Mouse (Mus musculus): ENCODE data around the gene Flrt2.

Gene Flrt2

DNA sequence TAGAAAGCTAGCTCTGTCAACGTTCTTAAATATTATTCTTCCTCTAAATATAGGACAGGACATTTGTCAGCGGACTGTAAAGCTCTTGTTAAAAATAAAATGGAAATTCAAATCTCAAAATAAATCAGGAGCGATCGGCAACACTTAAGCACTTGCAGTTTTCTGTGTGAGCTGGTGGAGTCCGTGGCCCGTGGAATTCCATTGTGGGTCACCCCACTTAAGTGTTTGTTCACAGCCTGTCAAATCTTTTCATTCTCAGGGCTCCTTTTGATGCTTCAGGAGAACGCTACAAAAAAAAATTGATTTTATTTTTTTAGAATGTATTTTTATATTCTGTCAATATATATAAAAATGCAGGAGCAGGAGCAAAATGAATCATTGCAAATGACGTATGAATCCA lies 45.5 kb downstream of the Flrt2 start:
- DNase-seq (ENCODE audit: low spot score in 2 of 2), result no peak

DNA sequence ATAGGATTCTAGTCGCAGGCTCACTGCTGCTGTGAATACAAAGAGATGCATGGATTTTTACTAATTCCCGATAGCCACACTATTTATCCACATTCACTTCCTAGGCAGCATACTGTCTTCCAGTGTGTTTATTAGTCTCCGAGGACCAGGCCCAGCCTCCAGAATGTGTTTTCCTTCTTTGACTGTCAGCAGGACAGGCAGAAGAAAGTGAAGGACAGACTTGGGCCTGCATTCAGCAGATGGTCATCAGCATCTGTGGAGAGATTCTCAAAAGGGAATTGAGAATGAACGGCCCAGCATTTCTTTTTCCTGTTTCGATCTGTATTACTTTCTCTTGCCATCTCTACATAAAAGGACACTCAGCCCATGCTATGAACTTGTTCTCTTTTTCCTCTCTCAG lies 46.0 kb downstream of the Flrt2 start:
- no peak for DNase-seq (ENCODE audit: low spot score in 2 of 2)

DNA sequence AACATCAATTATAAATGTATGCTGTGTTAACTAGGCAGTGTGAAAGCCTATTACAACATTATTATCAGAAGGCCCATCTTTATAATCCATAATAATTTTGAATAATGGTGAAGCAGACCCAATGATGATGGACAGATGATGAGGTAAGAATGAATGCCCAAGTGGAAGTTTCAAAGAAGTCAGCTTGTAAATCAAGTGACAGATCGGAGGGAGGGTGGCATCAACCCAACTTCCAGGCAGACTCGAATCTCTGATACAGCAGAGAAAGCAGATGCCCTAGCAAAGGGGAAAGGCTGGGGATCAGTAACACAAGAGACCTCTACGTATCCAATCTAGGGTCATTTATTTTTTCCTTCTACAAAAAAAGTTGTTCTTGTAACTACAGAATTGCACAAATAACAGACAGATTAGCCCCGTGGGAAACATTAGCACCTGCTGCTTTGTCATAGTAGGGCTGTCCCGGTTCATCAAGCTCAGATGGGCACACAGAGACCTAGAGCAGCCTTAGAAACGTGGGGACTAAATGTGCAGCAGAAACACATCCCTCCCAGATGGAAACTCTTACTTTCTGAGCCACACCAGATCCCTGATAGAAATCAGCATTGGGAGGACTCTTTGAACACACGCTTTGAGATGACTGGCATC lies 46.6 kb downstream of the Flrt2 start:
- no peak for DNase-seq (ENCODE audit: low spot score in 2 of 2)

DNA sequence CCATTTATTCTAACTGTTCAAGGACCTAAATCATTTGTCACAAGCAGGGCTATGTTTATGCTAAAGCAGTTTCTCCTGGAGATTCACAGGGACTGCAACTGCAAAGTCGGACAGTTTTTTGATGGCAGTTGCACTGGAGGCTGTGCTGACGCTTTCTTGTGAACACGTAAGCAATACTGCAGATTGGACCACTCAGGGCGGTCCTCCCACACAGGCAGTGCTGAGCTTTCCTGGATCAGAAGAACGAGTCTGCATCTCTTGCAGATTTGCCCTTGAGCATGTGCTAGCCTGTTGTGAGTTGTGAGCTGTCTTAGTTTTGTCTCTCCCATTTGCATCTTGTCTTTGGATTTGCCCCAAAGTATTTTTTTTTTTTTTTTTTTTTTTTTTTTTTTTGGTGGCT lies 47.7 kb downstream of the Flrt2 start:
- DNase-seq (ENCODE audit: low spot score in 2 of 2), result no peak

DNA sequence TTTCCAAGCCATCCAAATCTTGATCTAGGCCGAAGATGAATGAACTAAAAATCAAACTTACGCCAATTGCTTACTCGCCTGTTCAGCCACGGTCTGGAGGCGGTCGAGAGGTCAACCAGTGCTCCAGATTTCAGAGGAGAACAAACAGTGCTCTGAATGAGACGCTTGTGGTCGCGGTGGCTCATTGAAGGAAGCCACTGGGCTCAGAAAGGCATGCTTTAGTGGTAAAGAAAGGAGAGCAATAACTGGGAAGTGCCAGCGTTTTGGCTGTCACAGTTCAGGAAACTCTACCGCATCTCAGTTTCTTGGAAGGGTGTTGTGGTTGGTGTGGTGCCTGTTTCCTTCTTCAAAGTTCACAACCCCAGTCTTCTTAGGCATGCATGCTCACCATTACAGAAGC lies 49.3 kb downstream of the Flrt2 start:
- DNase-seq (ENCODE audit: low spot score in 2 of 2), result no peak

DNA sequence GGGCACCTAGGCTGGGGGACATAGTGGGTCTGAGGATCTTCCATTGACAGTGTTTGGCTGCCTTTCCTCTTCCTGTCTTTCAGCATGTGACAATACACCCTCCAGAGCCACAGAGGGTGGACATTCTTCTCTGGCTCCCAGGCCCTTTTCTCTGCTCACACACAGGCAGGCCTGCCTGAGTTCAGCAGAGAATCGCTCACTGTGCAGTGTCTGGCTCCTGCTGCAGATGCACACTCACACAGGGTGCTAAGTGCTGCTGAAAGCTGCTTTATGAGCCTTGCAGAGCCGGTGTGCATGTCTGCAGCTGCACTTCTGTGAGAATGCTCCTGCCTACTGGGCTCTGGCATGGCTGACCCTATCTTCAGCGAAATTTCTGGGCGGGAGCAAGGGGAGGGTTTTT lies 52.3 kb downstream of the Flrt2 start:
- no peak for DNase-seq (ENCODE audit: low spot score in 2 of 2)

DNA sequence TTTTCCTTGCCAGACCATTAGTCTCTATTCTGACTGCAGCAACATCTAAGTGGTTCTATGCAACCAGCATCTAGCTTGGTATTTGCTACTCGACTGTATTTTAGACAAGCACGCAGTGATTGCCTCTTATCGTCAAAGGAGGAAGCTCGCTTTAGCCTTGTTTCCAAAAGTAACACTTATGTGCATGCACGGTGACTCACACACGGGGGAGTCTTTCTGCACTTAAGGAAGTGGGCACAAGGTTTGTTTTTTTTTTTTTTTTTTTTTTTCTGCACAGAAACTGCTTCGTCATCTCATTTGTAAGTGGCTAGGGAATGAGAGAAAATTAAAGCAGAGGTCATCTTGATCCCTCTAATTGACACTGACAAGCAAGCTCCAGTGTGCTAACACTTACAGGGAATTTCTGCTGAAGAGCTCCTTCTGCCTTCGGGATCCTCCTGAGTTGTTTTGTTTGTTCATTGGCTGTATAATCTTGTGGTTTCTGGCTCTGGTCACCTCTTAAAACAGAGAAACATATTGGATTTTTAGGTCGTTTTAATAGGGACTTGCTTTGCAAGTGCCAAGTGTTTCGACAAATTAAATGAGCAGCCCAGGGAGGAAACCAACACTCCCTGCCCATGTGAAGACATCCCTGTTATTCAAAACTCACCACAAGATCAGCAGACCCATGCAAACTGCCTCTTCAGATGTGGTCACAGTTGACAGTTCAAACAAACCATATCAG lies 55.0 kb downstream of the Flrt2 start:
- DNase-seq (ENCODE audit: low spot score in 2 of 2), result no peak

DNA sequence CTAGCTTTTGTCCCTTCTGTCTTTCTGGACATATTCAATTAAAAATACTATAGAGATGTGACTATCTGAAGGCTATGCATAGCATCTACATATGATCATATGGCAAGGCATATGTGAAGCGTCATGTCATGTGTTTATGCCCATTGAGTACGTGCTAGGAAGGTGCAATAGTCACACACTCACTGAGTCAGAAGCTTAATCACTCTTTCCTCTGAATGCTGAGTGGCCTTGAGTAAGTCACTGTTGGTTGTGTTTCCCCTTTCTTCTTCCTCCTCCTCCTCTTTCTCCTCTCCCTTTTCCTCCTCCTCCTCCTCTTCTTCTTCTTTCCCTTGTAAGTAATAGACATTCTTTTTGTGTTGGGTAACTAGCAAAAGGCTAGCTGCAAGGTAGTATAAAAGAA lies 56.7 kb downstream of the Flrt2 start:
- no peak for DNase-seq (ENCODE audit: low spot score in 2 of 2)

DNA sequence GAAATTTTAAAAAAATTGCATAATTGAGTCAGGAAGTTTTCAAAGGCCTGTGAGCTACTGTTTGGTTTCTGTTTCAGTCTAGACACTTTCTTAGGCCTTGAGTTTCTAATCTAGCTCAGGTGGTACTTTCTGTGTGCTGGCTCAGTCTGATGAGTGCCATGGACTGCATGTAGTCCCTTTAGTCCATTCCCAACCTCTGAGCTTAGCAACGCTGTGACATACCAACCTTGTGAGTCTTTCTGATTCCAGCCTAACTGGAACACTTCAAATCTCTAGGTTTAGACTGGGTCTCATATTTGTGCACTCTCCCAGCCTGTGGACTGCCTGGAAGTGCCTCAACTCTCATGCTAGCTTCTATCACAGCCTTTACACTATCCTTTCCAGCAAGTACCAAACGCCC lies 57.2 kb downstream of the Flrt2 start:
- DNase-seq (ENCODE audit: low spot score in 2 of 2), result no peak

DNA sequence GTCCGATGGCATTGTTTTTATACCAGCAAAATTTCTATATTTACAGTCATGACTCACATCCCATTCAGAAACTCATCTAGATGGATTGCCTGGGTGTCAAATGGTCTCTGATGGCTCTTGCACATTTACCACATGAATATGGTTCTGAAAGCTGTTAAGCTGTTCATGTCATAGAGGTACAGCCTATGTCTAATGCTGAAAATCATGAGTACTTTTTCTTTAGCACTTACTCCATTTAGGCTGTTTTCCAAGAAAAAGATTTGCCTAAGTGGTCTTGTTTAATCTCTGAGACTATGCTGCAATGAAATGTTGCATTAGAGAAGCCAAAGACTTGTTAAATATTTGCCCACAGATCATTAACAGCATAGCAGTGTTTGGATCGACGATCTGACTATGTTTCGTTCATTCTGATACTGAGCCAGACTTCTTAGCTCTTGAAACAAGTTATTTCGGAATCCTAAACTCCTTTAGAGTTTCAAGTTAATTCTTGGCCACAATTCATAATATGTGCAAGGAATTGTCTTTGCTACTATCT lies 67.3 kb downstream of the Flrt2 start:
- DNase-seq (ENCODE audit: low spot score in 2 of 2), result no peak

DNA sequence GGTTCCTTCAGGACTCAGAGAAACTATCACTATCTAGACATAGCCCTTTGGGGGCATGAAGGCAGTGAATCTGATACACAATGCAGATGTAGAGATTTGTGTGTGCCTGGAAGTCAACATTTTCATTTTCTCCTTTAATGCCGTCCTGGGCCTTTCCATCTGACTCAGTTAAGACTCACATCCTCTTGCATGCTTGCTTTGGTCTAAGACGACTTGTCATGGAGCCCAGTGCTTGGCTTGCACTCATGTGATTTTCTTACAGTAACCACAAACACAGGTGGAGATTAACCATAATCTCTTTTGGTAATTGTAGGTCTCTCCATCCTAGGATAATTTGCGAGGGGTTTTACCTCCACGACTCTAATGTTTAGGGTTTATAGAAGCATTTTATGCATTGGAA lies 73.2 kb downstream of the Flrt2 start:
- no peak for DNase-seq (ENCODE audit: low spot score in 2 of 2)

DNA sequence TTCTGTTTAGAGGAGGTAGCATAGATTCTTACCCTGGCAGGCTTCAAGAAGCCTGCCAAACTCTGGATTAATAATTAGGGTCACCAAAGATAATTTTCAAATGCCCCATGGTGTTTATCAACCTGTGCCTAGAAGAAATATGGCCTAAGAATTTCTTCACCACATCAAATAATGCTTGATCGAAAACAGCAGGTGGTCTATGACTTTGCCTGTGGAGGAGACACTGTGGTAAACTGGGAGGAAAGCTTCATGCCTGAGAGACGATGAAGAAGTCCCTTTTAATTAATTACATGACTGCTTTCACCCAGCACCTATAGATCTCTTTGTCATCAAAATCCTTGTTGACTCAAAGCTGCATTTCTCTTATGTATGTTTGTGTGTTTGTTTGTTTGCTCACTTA lies 77.0 kb downstream of the Flrt2 start:
- DNase-seq (ENCODE audit: low spot score in 2 of 2), result no peak

DNA sequence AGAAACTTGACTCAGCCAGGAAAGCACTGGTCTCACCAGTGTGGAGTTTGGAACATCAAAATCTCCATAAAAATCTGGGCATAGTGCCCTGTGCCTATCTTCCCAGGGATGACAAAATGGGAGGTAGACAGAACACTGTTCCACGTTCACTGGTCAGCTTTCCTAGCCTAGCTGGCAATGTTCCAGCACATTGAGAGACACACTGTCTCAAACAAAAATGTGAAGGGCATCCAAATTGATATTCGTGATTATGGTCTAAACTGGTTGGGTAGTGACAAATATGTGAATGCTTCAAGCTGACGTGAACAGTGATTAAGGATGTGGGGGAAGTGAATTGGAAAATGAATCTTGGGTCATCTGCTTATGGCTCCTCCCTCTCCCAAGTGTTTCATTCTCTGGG lies 78.2 kb downstream of the Flrt2 start:
- DNase-seq (ENCODE audit: low spot score in 2 of 2), result no peak

DNA sequence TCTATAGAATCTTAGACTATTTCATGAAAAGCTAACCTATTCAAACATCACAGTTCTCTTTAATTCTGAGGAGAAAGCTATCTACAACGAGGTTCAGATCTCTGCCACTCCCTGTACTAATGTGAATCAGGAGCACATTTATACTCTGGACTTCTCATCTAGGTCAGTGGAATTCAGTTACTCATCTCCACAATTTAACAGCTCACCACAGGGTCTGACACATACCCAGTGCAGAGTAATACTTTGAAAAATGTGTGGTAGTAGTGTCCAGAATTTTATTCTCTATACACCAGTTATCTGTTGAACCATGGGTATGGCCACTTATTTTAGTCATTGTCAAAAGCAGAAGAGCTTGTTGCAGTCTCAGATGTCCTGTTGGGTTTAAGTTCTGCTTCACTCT lies 98.1 kb downstream of the Flrt2 start:
- DNase-seq (ENCODE audit: low spot score in 2 of 2), result no peak

DNA sequence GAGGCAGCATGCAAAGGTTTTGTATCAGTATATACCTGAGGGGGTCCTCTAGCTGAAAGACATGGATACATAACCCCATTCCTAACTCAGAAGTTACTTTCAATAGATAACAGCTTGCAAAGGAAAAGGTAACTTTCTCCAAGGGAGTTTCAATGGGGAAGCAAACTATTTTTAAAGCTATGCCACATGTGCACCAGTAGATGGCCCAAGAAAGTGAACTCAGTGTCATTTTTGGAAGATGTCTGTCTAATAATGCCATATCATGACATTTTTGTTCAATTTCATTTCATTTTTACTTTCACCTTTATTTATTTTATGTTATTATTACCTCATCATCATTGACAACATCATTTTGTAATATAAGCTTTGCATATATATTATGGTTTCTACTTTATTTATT lies 124.6 kb downstream of the Flrt2 start:
- no peak for DNase-seq (ENCODE audit: low spot score in 2 of 2)

Data from spleen, postnatal 14 days (tissue).